Mouse (Mus musculus) heart, adult 9 months (tissue): Measurements from ENCODE around the gene Ttc19.
"Not testable (repeated sequence)": the region's sequence is repeated elsewhere in the genome, so short reads cannot be mapped to it uniquely, and the experiment has no call there.

ENCODE experiments used
- DNase-seq, 2 experiments: peaks; one replicate each; pipeline ENCODE4 v3.0.0; 2022; ENCODE audit warnings: low spot score in 2 of 2

Gene Ttc19

GRCm38 (mm10) chr11:62284020-62284419, 2.7 kb downstream of the Ttc19 start:
- not testable (repeated sequence) for DNase-seq

- DNase-seq: no peak
These were observed 3.7 kb downstream of the Ttc19 start for GRCm38 (mm10) chr11:62285020-62285419.

- no peak for DNase-seq
These were observed 6.4 kb downstream of the Ttc19 start for GRCm38 (mm10) chr11:62287700-62288099.

GRCm38 (mm10) chr11:62294121-62294520, 12.8 kb downstream of the Ttc19 start:
- DNase-seq: no peak

- DNase-seq: no peak
These were observed 17.6 kb downstream of the Ttc19 start for GRCm38 (mm10) chr11:62298883-62299282.

- DNase-seq: peak in 1 of 2 experiments; percentile 12
These were observed 24.6 kb downstream of the Ttc19 start for GRCm38 (mm10) chr11:62305866-62306265.

- DNase-seq: no peak
These were observed 28.0 kb downstream of the Ttc19 start for GRCm38 (mm10) chr11:62309296-62309695.

GRCm38 (mm10) chr11:62314984-62315383, 33.7 kb downstream of the Ttc19 start:
- DNase-seq: no peak

GRCm38 (mm10) chr11:62317746-62318145, 36.5 kb downstream of the Ttc19 start:
- no peak for DNase-seq

GRCm38 (mm10) chr11:62320097-62320496, 38.8 kb downstream of the Ttc19 start:
- DNase-seq: no peak

- DNase-seq: no peak
These were observed 42.4 kb downstream of the Ttc19 start for GRCm38 (mm10) chr11:62323659-62324058.

- no peak for DNase-seq
These were observed 49.9 kb downstream of the Ttc19 start for GRCm38 (mm10) chr11:62331141-62331540.

GRCm38 (mm10) chr11:62332228-62332627, 51.0 kb downstream of the Ttc19 start:
- no peak for DNase-seq

GRCm38 (mm10) chr11:62343002-62343401, 61.7 kb downstream of the Ttc19 start:
- no peak for DNase-seq

- DNase-seq: no peak
These were observed 70.7 kb downstream of the Ttc19 start for GRCm38 (mm10) chr11:62351948-62352347.

GRCm38 (mm10) chr11:62355216-62355615, 73.9 kb downstream of the Ttc19 start:
- DNase-seq: no peak

GRCm38 (mm10) chr11:62366879-62367278, 85.6 kb downstream of the Ttc19 start:
- DNase-seq: no peak

GRCm38 (mm10) chr11:62369924-62370323, 88.7 kb downstream of the Ttc19 start:
- no peak for DNase-seq

- no peak for DNase-seq
These were observed 90.5 kb downstream of the Ttc19 start for GRCm38 (mm10) chr11:62371776-62372175.

- not testable (repeated sequence) for DNase-seq
These were observed 96.1 kb downstream of the Ttc19 start for GRCm38 (mm10) chr11:62377202-62377851.
